Mouse (Mus musculus) heart, embryonic 13.5 days (tissue): ENCODE data around the gene Prmt1. TPM values are rescaled to one million over a fixed set of nuclear protein-coding genes. Genes with fewer than 3 reads are reported as not detected.

Experiments
- ATAC-seq: fragments of 200-750 bp; cut with Nextera tagmentation; 2 replicates; pipeline ENCODE4 v1.8.0; 2017; ENCODE audit warnings: moderate TSS enrichment; ENCODE audit not compliant: insufficient number of reproducible peaks, low FRiP score, low TSS enrichment; ENCODE audit errors: extremely low read depth
- H3K27ac ChIP-seq: fragments of 300-500 bp; sonication (generic); replicated peaks from 2 replicates; pipeline ENCODE4 v1.5.1; 2015; ENCODE audit warnings: moderate library complexity, mild to moderate bottlenecking, inconsistent platforms
- H3K27me3 ChIP-seq: fragments of 300-500 bp; sonication (generic); replicated peaks from 2 replicates; pipeline ENCODE4 v1.6.1; 2015; ENCODE audit warnings: mild to moderate bottlenecking, inconsistent platforms
- H3K36me3 ChIP-seq: fragments of 300-500 bp; sonication (generic); 2 replicates; pipeline ENCODE4 v1.6.1; 2015; ENCODE audit warnings: mild to moderate bottlenecking, inconsistent platforms
- H3K4me1 ChIP-seq: fragments of 300-500 bp; sonication (generic); 2 replicates; pipeline ENCODE4 v1.6.1; 2015; ENCODE audit warnings: inconsistent platforms
- H3K4me2 ChIP-seq: fragments of 300-500 bp; sonication (generic); 2 replicates; pipeline ENCODE4 v1.6.1; 2015; ENCODE audit warnings: inconsistent platforms, mild to moderate bottlenecking, moderate library complexity
- H3K4me3 ChIP-seq: fragments of 300-500 bp; sonication (generic); 2 replicates; pipeline ENCODE4 v1.5.1; 2015; ENCODE audit warnings: moderate library complexity, mild to moderate bottlenecking, inconsistent platforms
- H3K9ac ChIP-seq: fragments of 300-500 bp; sonication (generic); 2 replicates; pipeline ENCODE4 v1.6.1; 2015; ENCODE audit warnings: inconsistent platforms, mild to moderate bottlenecking, moderate library complexity
- H3K9me3 ChIP-seq: fragments of 300-500 bp; sonication (generic); 2 replicates; pipeline ENCODE4 v1.6.1; 2016; ENCODE audit warnings: inconsistent platforms
- WGBS: fragments of 180-500 bp; shearing (Covaris S2); methylation state at CpG from one replicate; pipeline ENCODE4 v1.1.7; 2015; ENCODE audit warnings: mixed read lengths; 5-methylcytosine and 5-hydroxymethylcytosine counted together
- polyA plus RNA-seq: library from polyadenylated mRNA; unstranded; fragments of >200 nt; fragmentation: Nextera tagmentation; extraction: Ambion mirVana; gene quantifications from 2 replicates; pipeline ENCODE4 v1.2.1, GENCODE M21; 2015

Prmt1 gene
- polyA plus RNA-seq, 1 experiment from 2014 or later, result 438 TPM

GRCm38 (mm10) chr7:45020225-45020624 is 33.9 kb upstream of the Prmt1 start:
- H3K27ac ChIP-seq, result no peak overlapping the region
- no peak overlapping the region for H3K4me3 ChIP-seq
- 73% methylated on average over 9 of the region's 9 CpGs for WGBS
- peaks cover 21% of the 10 kb centered on the region for H3K4me1 ChIP-seq
- no peaks in the 10 kb centered on the region for H3K9me3 ChIP-seq
- H3K27me3 ChIP-seq, result no peaks in the 10 kb centered on the region
- peak overlapping the region; percentile 91; the same call in 1 of the 2 replicates for H3K9ac ChIP-seq
- H3K4me2 ChIP-seq, result no peak overlapping the region
- ATAC-seq, result no peak
- peaks cover 12% of the 10 kb centered on the region for H3K36me3 ChIP-seq

- peak overlapping the region; percentile 99 for H3K4me3 ChIP-seq
- ATAC-seq, result no peak
- no peaks in the 10 kb centered on the region for H3K27me3 ChIP-seq
- 18% methylated on average over 8 of the region's 8 CpGs for WGBS
- peak overlapping the region; percentile 86 for H3K4me2 ChIP-seq
- peak overlapping the region; percentile 100 for H3K27ac ChIP-seq
- no peaks in the 10 kb centered on the region for H3K9me3 ChIP-seq
- H3K4me1 ChIP-seq, result peaks cover 33% of the 10 kb centered on the region
- H3K36me3 ChIP-seq, result peaks cover 12% of the 10 kb centered on the region
- H3K9ac ChIP-seq, result peak overlapping the region; percentile 91
Measured at GRCm38 (mm10) chr7:45019031-45019571, 32.7 kb upstream of the Prmt1 start.

GRCm38 (mm10) chr7:45017242-45018061 is 31.1 kb upstream of the Prmt1 start, which contains the start of gene Rras:
Gene Rras, plus strand, starts transcription at chr7:45017961.
- Histone ChIP-seq H3K9me3 (no peaks in the 10 kb centered on the region), H3K36me3 (peaks cover 28% of the 10 kb centered on the region), H3K27ac (peak within 1 kb of the TSS; percentile 100), H3K4me3 (peak within 1 kb of the TSS; percentile 99), H3K4me1 (peaks cover 43% of the 10 kb centered on the region), H3K9ac (peak within 1 kb of the TSS; percentile 91), H3K27me3 (no peaks in the 10 kb centered on the region), H3K4me2 (peak within 1 kb of the TSS; percentile 86)
- peak; percentile 84 for ATAC-seq
- under 1% methylated on average over 36 of the region's 36 CpGs for WGBS

GRCm38 (mm10) chr7:45016761-45017160 is 30.4 kb upstream of the Prmt1 start:
- Histone ChIP-seq H3K27me3 (no peaks in the 10 kb centered on the region), H3K36me3 (peaks cover 35% of the 10 kb centered on the region), H3K4me1 (peaks cover 43% of the 10 kb centered on the region), H3K4me2 (peak overlapping the region; percentile 86), H3K4me3 (peak overlapping the region; percentile 99), H3K9me3 (no peaks in the 10 kb centered on the region), H3K9ac (peak overlapping the region; percentile 85), H3K27ac (peak overlapping the region; percentile 100)
- WGBS, result under 1% methylated on average over 4 of the region's 4 CpGs
- no peak for ATAC-seq

GRCm38 (mm10) chr7:45015957-45016612 is 29.7 kb upstream of the Prmt1 start, which contains the start of gene Scaf1:
Gene Scaf1, minus strand, starts transcription at chr7:45016363.
- Histone ChIP-seq H3K4me3 (peak within 1 kb of the TSS; percentile 99), H3K9me3 (no peaks in the 10 kb centered on the region), H3K27ac (peak within 1 kb of the TSS; percentile 100), H3K36me3 (peaks cover 37% of the 10 kb centered on the region), H3K9ac (peak within 1 kb of the TSS; percentile 99), H3K27me3 (no peaks in the 10 kb centered on the region), H3K4me1 (peaks cover 43% of the 10 kb centered on the region), H3K4me2 (peak within 1 kb of the TSS; percentile 86)
- peak; percentile 88 for ATAC-seq
- under 1% methylated on average over 69 of the region's 69 CpGs for WGBS

- Histone ChIP-seq H3K27me3 (no peaks in the 10 kb centered on the region), H3K9me3 (no peaks in the 10 kb centered on the region), H3K4me3 (peak overlapping the region; percentile 99), H3K36me3 (peaks cover 37% of the 10 kb centered on the region), H3K27ac (peak overlapping the region; percentile 100), H3K4me2 (peak overlapping the region; percentile 79), H3K9ac (peak overlapping the region; percentile 99), H3K4me1 (peaks cover 43% of the 10 kb centered on the region)
- WGBS, result under 1% methylated on average over 20 of the region's 20 CpGs
- ATAC-seq, result no peak
Measured at GRCm38 (mm10) chr7:45015344-45015956, 29.1 kb upstream of the Prmt1 start.

- Histone ChIP-seq H3K27ac (no peak overlapping the region), H3K4me1 (peaks cover 32% of the 10 kb centered on the region), H3K27me3 (no peaks in the 10 kb centered on the region), H3K9me3 (no peaks in the 10 kb centered on the region), H3K4me3 (0 out of 2 replicates have a peak overlapping the region, but pooled peaks have one; percentile 99), H3K9ac (peak overlapping the region; percentile 99), H3K4me2 (peak overlapping the region; percentile 79), H3K36me3 (peaks cover 50% of the 10 kb centered on the region)
- ATAC-seq, result no peak
- 89% methylated on average over 3 of the region's 3 CpGs for WGBS
Measured at GRCm38 (mm10) chr7:45014096-45014451, 27.7 kb upstream of the Prmt1 start.

GRCm38 (mm10) chr7:45013366-45014095 is 27.2 kb upstream of the Prmt1 start:
- Histone ChIP-seq H3K4me3 (no peak overlapping the region), H3K9ac (0 out of 2 replicates have a peak overlapping the region, but pooled peaks have one; percentile 5), H3K4me2 (no peak overlapping the region), H3K36me3 (peaks cover 56% of the 10 kb centered on the region), H3K27me3 (no peaks in the 10 kb centered on the region), H3K9me3 (no peaks in the 10 kb centered on the region), H3K4me1 (peaks cover 27% of the 10 kb centered on the region), H3K27ac (no peak overlapping the region)
- ATAC-seq, result no peak
- 94% methylated on average over 16 of the region's 16 CpGs for WGBS

- H3K9ac ChIP-seq, result 0 out of 2 replicates have a peak overlapping the region, but pooled peaks have one; percentile 5
- peaks cover 63% of the 10 kb centered on the region for H3K36me3 ChIP-seq
- WGBS, result 74% methylated on average over 4 of the region's 4 CpGs
- no peaks in the 10 kb centered on the region for H3K27me3 ChIP-seq
- H3K4me3 ChIP-seq, result no peak overlapping the region
- no peak overlapping the region for H3K27ac ChIP-seq
- peaks cover 22% of the 10 kb centered on the region for H3K4me1 ChIP-seq
- H3K9me3 ChIP-seq, result no peaks in the 10 kb centered on the region
- no peak overlapping the region for H3K4me2 ChIP-seq
- ATAC-seq, result no peak
Measured at GRCm38 (mm10) chr7:45012824-45013223, 26.5 kb upstream of the Prmt1 start.

GRCm38 (mm10) chr7:45012011-45012410 is 25.6 kb upstream of the Prmt1 start:
- Histone ChIP-seq H3K27me3 (no peaks in the 10 kb centered on the region), H3K27ac (no peak overlapping the region), H3K36me3 (peaks cover 71% of the 10 kb centered on the region), H3K9me3 (no peaks in the 10 kb centered on the region), H3K4me2 (no peak overlapping the region), H3K4me1 (peaks cover 22% of the 10 kb centered on the region), H3K4me3 (no peak overlapping the region), H3K9ac (no peak overlapping the region)
- WGBS, result 95% methylated on average over 6 of the region's 6 CpGs
- no peak for ATAC-seq
